Mouse (Mus musculus) c-Kit-negative CD71-positive TER-119-positive erythroid progenitor cells, embryonic 14.5 days (primary cell): ENCODE measurements around the gene Adcy3.
"Not testable (repeated sequence)": the region's sequence is repeated elsewhere in the genome, so short reads cannot be mapped to it uniquely, and the experiment has no call there.

ENCODE experiments used
- DNase-seq: peaks from one replicate; pipeline ENCODE4 v3.0.0-alpha.2; 2013; ENCODE audit warnings: low read depth, low spot score

The Adcy3 gene

GRCm38 (mm10) chr12:4240281-4240680, 107.4 kb downstream of the Adcy3 start:
- not testable (repeated sequence) for DNase-seq

- no peak for DNase-seq
Measured at GRCm38 (mm10) chr12:4243805-4244204, 110.9 kb downstream of the Adcy3 start.

GRCm38 (mm10) chr12:4245742-4246141, 112.8 kb downstream of the Adcy3 start:
- DNase-seq, result no peak

GRCm38 (mm10) chr12:4249786-4250185, 116.9 kb downstream of the Adcy3 start:
- DNase-seq, result no peak

- no peak for DNase-seq
Measured at GRCm38 (mm10) chr12:4252742-4253655, 120.1 kb downstream of the Adcy3 start.
